Mouse (Mus musculus) small intestine, adult 2 months (tissue): ENCODE data around the gene Itga8.

Source experiments
- CTCF ChIP-seq: fragments of 200-500 bp; IDR thresholded peaks from 2 replicates; pipeline ENCODE4 v1.5.1; 2012; ENCODE audit warnings: low read depth, mild to moderate bottlenecking, control low read depth, inconsistent platforms, low read length, moderate library complexity, mixed read lengths; ENCODE audit not compliant: insufficient replicate concordance, insufficient read length; ENCODE audit errors: extremely low read depth
- POLR2A ChIP-seq: fragments of 200-500 bp; IDR thresholded peaks from 2 replicates; pipeline ENCODE4 v1.6.1; 2012; ENCODE audit warnings: low read depth, mild to moderate bottlenecking, control low read depth, inconsistent platforms, low read length, moderate library complexity

DNA sequence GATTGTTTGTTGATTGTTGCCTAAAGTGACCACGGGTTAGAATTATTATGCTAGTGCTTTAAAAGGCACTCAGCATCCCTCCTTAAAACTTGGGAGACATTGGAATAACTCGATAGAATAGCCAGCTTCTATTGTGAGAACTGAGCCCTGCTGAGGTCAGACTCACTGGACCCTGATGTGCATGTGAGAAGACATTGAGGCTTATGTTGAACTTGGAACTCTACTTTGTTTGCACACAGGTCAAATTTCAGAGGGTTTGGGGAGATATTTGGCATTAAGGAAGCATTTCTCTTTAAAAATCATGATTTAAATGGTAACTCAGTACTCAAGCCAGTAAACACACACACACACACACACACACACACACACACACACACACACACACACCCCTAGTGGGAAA is 153.8 kb downstream of the Itga8 start:
- TF ChIP-seq CTCF: no peak
- no peak for TF ChIP-seq POLR2A
